Mouse (Mus musculus) ES-E14 (cell line): ENCODE measurements around the gene Ubc. TPM values are rescaled to one million over a fixed set of nuclear protein-coding genes. Genes with fewer than 3 reads are reported as not detected.

ENCODE experiments used
- DNase-seq: peaks from one replicate; pipeline ENCODE4 v3.0.0-alpha.2; 2013; ENCODE audit warnings: low read depth, low spot score
- H3K27ac ChIP-seq: 2 replicates; pipeline ENCODE4 v1.5.1; 2012; ENCODE audit warnings: low read depth, mild to moderate bottlenecking, low read length, moderate library complexity, mixed read lengths; ENCODE audit not compliant: poor library complexity, insufficient read depth, severe bottlenecking
- H3K36me3 ChIP-seq: 2 replicates; pipeline ENCODE4 v1.6.1; 2012; ENCODE audit warnings: mild to moderate bottlenecking, low read length, moderate library complexity, mixed read lengths; ENCODE audit not compliant: control insufficient read depth, poor library complexity, insufficient read depth, severe bottlenecking
- H3K4me1 ChIP-seq, 2 experiments: fragments of 150-350 bp in 1 of 2; sonication (generic) in 1 of 2; 2 replicates each; pipeline ENCODE4 v1.6.1; 2012; ENCODE audit warnings: low read length in 2 of 2, mild to moderate bottlenecking in 1 of 2, mixed read lengths in 1 of 2; ENCODE audit not compliant: control insufficient read depth in 2 of 2, insufficient read depth in 2 of 2, poor library complexity in 1 of 2
- H3K4me3 ChIP-seq, 2 experiments: fragments of 150-350 bp in 1 of 2; sonication (generic) in 1 of 2; 2 replicates each; pipeline ENCODE4 v1.5.1; 2012; ENCODE audit warnings: low read length in 2 of 2, low read depth in 1 of 2, mild to moderate bottlenecking in 1 of 2, mixed read lengths in 1 of 2; ENCODE audit not compliant: insufficient read depth in 1 of 2, poor library complexity in 1 of 2, severe bottlenecking in 1 of 2
- H3K9ac ChIP-seq: 2 replicates; pipeline ENCODE4 v1.6.1; 2012; ENCODE audit warnings: low read depth, mild to moderate bottlenecking, low read length, mixed read lengths; ENCODE audit not compliant: poor library complexity, insufficient read depth, severe bottlenecking
- H3K9me3 ChIP-seq: fragments of 150-350 bp; sonication (generic); 2 replicates; pipeline ENCODE4 v1.6.1; 2012; ENCODE audit warnings: low read depth, mild to moderate bottlenecking, low read length; ENCODE audit not compliant: control insufficient read depth, insufficient read depth
- CHD2 ChIP-seq: IDR thresholded peaks from 2 replicates; pipeline ENCODE4 v1.6.1; 2014; ENCODE audit warnings: mild to moderate bottlenecking, low read depth, low read length, inconsistent platforms
- HCFC1 ChIP-seq: IDR thresholded peaks from 2 replicates; pipeline ENCODE4 v1.6.1; 2012; ENCODE audit warnings: low read length, inconsistent platforms, borderline replicate concordance; ENCODE audit not compliant: insufficient read depth
- MAFK ChIP-seq: IDR thresholded peaks from 2 replicates; pipeline ENCODE4 v1.6.1; 2014; ENCODE audit warnings: mild to moderate bottlenecking, low read depth, low read length, inconsistent platforms; ENCODE audit not compliant: insufficient read depth
- ZC3H11A ChIP-seq: IDR thresholded peaks from 2 replicates; pipeline ENCODE4 v1.6.1; 2012; ENCODE audit warnings: low read depth, mild to moderate bottlenecking, inconsistent platforms, low read length, borderline replicate concordance
- ZNF384 ChIP-seq: IDR thresholded peaks from 2 replicates; pipeline ENCODE4 v1.6.1; 2012; ENCODE audit warnings: low read depth, low read length, inconsistent platforms
- in situ Hi-C, 2 experiments: fragments of 600-800 bp; cut with MboI; formaldehyde crosslinking; loops; one replicate each; pipeline ENCODE4 v1.15.1; 2025; ENCODE audit warnings: low sequenced_read_pairs in 2 of 2, inconsistent platforms in 1 of 2; ENCODE audit not compliant: unreplicated experiment in 2 of 2
- total RNA-seq: library from RNA; depleted of rRNA; stranded (reverse); fragments of 300-350 nt; gene quantifications from 2 replicates; pipeline ENCODE4 v1.2.3, GENCODE M21; 2012

The Ubc gene
- total RNA-seq, 1 experiment, result 1,120 TPM

DNA sequence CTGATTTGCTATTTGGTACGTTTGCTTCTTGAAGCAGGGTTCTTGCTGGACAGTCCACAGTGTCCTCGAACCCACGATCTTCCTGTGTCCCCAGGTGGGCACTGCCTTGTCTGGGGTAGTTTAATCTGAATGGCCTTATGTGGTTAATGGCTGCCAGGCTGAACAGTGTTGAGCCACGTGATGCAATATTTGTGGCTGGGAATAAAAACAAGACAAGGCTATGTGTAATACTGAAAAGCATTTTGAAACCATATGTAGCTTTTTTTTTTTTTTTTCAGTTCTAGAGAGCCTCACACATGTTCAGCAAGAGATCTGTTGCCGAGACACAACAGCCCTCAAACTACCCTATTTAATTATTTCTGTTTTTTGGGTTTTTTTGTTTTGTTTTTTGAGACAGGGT, 21.8 kb downstream of the Ubc start:
- DNase-seq, result no peak
- H3K4me3 ChIP-seq, result no peak overlapping the region
- no peak overlapping the region for H3K27ac ChIP-seq
- H3K36me3 ChIP-seq, result no peaks in the 10 kb centered on the region
- no peaks in the 10 kb centered on the region for H3K9me3 ChIP-seq
- TF ChIP-seq CHD2, result no peak
- TF ChIP-seq HCFC1, result no peak
- no peak for TF ChIP-seq MAFK
- no peak for TF ChIP-seq ZC3H11A
- no peak for TF ChIP-seq ZNF384
- in situ Hi-C loops, result no loop called here
- no peak overlapping the region for H3K9ac ChIP-seq
- H3K4me1 ChIP-seq, result no peaks in the 10 kb centered on the region

DNA sequence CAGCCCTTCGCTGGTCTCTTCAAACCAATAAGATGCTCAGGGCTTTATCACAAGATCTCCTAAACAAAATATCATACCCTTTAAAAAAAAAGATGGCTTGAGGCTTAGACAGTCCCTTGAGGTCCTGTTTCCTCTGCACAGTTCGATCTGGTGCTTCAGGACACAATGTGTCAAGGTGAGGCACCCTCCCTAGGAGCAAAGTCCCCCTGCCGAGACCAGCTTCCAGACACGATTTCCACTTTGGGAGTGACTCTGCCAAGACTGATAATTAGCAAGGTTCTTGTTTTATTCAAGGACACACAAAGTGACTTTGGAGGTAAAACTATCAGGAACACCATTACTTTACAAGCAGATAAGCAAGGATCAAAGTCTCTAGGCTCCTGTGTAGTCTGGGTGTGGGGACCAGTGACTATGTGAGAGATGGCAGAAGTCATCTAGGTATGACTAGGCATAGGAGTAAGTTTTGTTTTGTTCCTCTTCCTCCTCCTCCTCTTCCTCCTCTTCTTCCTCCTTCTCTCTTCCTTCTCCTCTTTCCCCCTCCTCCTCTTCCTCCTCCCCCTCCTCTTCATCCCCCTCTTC, 25.1 kb downstream of the Ubc start:
- in situ Hi-C loops, result no loop called here
- no peak for DNase-seq
- H3K4me3 ChIP-seq, result no peak overlapping the region
- no peak overlapping the region for H3K27ac ChIP-seq
- no peaks in the 10 kb centered on the region for H3K9me3 ChIP-seq
- peaks cover 0 to 2% of the 10 kb centered on the region in 2 experiments; a peak in 1 of 4 replicates for H3K4me1 ChIP-seq
- no peak overlapping the region for H3K9ac ChIP-seq
- no peaks in the 10 kb centered on the region for H3K36me3 ChIP-seq
- no peak for TF ChIP-seq CHD2
- TF ChIP-seq HCFC1, result no peak
- TF ChIP-seq ZNF384, result no peak
- TF ChIP-seq ZC3H11A, result no peak
- no peak for TF ChIP-seq MAFK

- no peak overlapping the region for H3K27ac ChIP-seq
- in situ Hi-C loops, result no loop called here
- DNase-seq, result no peak
- peaks cover 0 to 2% of the 10 kb centered on the region in 2 experiments; a peak in 1 of 4 replicates for H3K4me1 ChIP-seq
- H3K9me3 ChIP-seq, result no peaks in the 10 kb centered on the region
- TF ChIP-seq MAFK, result no peak
- TF ChIP-seq CHD2, result no peak
- TF ChIP-seq ZNF384, result no peak
- no peak for TF ChIP-seq HCFC1
- no peak for TF ChIP-seq ZC3H11A
- H3K36me3 ChIP-seq, result no peaks in the 10 kb centered on the region
- no peak overlapping the region for H3K4me3 ChIP-seq
- H3K9ac ChIP-seq, result no peak overlapping the region
Observed at GRCm38 (mm10) chr5:125363894-125364293, 26.1 kb downstream of the Ubc start.

DNA sequence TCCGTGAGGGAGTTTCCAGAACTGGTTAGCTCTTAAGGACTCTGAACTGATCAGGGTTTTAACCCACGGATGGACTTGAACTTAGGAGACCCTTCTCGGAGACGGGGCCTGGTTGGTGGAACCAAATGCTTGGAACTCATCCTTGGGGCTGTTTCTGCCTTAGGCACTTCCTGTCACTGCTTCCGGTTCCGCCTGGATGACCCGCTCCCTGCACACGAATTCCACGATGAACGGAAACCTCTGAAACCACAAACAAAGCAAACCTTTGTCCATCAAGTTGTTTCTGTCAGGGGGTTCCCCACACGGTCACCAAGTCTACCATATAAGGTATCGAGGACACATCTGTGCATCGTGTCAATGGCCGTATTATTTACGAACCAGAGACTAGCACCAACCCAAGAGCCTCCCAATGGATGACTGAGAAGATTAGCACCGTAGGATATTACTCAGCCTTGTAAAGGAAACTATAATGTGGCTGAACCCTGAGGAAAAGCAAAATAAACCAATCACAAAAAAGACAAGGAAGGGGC, 29.0 kb downstream of the Ubc start:
- Histone ChIP-seq H3K36me3 (no peaks in the 10 kb centered on the region), H3K4me1 (peaks cover 0 to 2% of the 10 kb centered on the region in 2 experiments; a peak in 1 of 4 replicates), H3K27ac (no peak overlapping the region), H3K9me3 (no peaks in the 10 kb centered on the region), H3K4me3 (no peak overlapping the region), H3K9ac (no peak overlapping the region)
- DNase-seq, result no peak
- in situ Hi-C loops, result no loop called here
- TF ChIP-seq ZC3H11A (no peak), ZNF384 (no peak), HCFC1 (no peak), MAFK (no peak), CHD2 (no peak)

DNA sequence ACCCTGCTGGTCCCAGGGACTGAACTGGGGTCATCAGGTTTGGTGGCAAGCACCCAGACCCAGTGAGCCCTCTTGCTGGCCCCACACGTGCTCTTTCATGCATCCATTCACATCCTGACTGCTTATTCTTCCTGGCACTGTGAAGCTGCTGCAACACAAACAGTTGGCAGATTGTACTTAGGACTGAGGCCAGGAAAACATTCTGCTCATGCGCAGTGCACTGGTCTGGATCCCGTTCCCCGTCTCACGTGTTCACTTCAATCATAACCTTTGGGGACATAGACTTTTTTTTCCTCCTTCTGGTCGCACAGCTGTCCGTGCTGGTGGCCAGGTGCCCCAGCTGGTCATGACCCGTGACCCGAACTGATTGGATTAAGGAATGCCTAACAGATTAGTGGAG, 29.4 kb downstream of the Ubc start:
- Histone ChIP-seq H3K9me3 (no peaks in the 10 kb centered on the region), H3K4me1 (peaks cover 0 to 3% of the 10 kb centered on the region in 2 experiments; a peak in 1 of 4 replicates), H3K9ac (no peak overlapping the region), H3K4me3 (no peak overlapping the region), H3K27ac (no peak overlapping the region), H3K36me3 (no peaks in the 10 kb centered on the region)
- no peak for DNase-seq
- in situ Hi-C loops, result no loop called here
- no peak for TF ChIP-seq ZC3H11A
- no peak for TF ChIP-seq CHD2
- TF ChIP-seq ZNF384, result no peak
- no peak for TF ChIP-seq MAFK
- no peak for TF ChIP-seq HCFC1
